Mouse (Mus musculus) MEL (cell line): ENCODE data around the gene Vta1. TPM values are rescaled to one million over a fixed set of nuclear protein-coding genes. Genes with fewer than 3 reads are reported as not detected.

Source experiments
- DNase-seq: peaks from one replicate; pipeline ENCODE4 v3.0.0; 2011; ENCODE audit warnings: low read depth, low spot score
- H3K27ac ChIP-seq: 2 replicates; pipeline ENCODE4 v1.5.1; 2012; ENCODE audit warnings: low read depth, mild to moderate bottlenecking, control low read depth, low read length, moderate library complexity; ENCODE audit not compliant: control insufficient read depth
- H3K27me3 ChIP-seq, 2 experiments: fragments of 150-350 bp in 1 of 2; sonication (generic) in 1 of 2; 2 replicates each; pipeline ENCODE4 v1.6.1; 2012; ENCODE audit warnings: low read length in 2 of 2, mild to moderate bottlenecking in 2 of 2, improper control_type of control experiment in 1 of 2, moderate library complexity in 1 of 2; ENCODE audit not compliant: insufficient read depth in 2 of 2, control insufficient read depth in 1 of 2
- H3K36me3 ChIP-seq, 2 experiments: 2 replicates each; pipeline ENCODE4 v1.6.1; 2012 to 2014; ENCODE audit warnings: low read length in 2 of 2, improper control_type of control experiment in 1 of 2, inconsistent platforms in 1 of 2, mild to moderate bottlenecking in 1 of 2; ENCODE audit not compliant: insufficient read depth in 2 of 2, control insufficient read depth in 1 of 2
- H3K4me1 ChIP-seq, 2 experiments: fragments of 150-350 bp in 1 of 2; sonication (generic) in 1 of 2; 2 replicates each; pipeline ENCODE4 v1.6.1; 2012; ENCODE audit warnings: low read length in 2 of 2, improper control_type of control experiment in 1 of 2, mild to moderate bottlenecking in 1 of 2; ENCODE audit not compliant: insufficient read depth in 2 of 2, control insufficient read depth in 1 of 2
- H3K4me3 ChIP-seq, 2 experiments: fragments of 150-350 bp in 1 of 2; sonication (generic) in 1 of 2; 2 replicates each; pipeline ENCODE4 v1.5.1; 2012; ENCODE audit warnings: low read depth in 2 of 2, low read length in 2 of 2, mild to moderate bottlenecking in 2 of 2, moderate library complexity in 2 of 2, control low read depth in 1 of 2, improper control_type of control experiment in 1 of 2; ENCODE audit not compliant: control insufficient read depth in 1 of 2, insufficient read depth in 1 of 2
- H3K79me2 ChIP-seq: 2 replicates; pipeline ENCODE4 v1.6.1; 2012; ENCODE audit warnings: mild to moderate bottlenecking, low read length, moderate library complexity; ENCODE audit not compliant: control insufficient read depth, poor library complexity, insufficient read depth
- H3K9ac ChIP-seq: 2 replicates; pipeline ENCODE4 v1.6.1; 2012; ENCODE audit warnings: low read depth, mild to moderate bottlenecking, control low read depth, low read length, moderate library complexity; ENCODE audit not compliant: control insufficient read depth, poor library complexity, severe bottlenecking
- H3K9me3 ChIP-seq: fragments of 150-350 bp; sonication (generic); replicated peaks from 2 replicates; pipeline ENCODE4 v1.6.1; 2012; ENCODE audit warnings: mild to moderate bottlenecking, low read length, improper control_type of control experiment, moderate library complexity; ENCODE audit not compliant: insufficient read depth
- CHD1 ChIP-seq: IDR thresholded peaks from 2 replicates; pipeline ENCODE4 v1.6.1; 2012; ENCODE audit warnings: low read depth, mild to moderate bottlenecking, inconsistent platforms, low read length, improper control_type of control experiment
- CTCF ChIP-seq, 3 experiments: IDR thresholded peaks in 2 of 3; conservative IDR thresholded peaks in 1 of 3; 2 replicates each; pipeline ENCODE4 v1.5.1; 2011 to 2012; ENCODE audit warnings: low read length in 3 of 3, low read depth in 2 of 3, mild to moderate bottlenecking in 2 of 3, improper control_type of control experiment in 1 of 3, inconsistent platforms in 1 of 3, mixed read lengths in 1 of 3, moderate library complexity in 1 of 3; ENCODE audit not compliant: control insufficient read depth in 1 of 3, insufficient read depth in 1 of 3, poor library complexity in 1 of 3, severe bottlenecking in 1 of 3
- ELF1 ChIP-seq: IDR thresholded peaks from 2 replicates; pipeline ENCODE4 v1.6.1; 2014; ENCODE audit warnings: low read depth, mild to moderate bottlenecking, inconsistent platforms, low read length, improper control_type of control experiment, moderate library complexity
- EP300 ChIP-seq, 2 experiments: IDR thresholded peaks; 2 replicates each; pipeline ENCODE4 v1.6.1; 2011; ENCODE audit warnings: improper control_type of control experiment in 2 of 2, low read length in 2 of 2, low read depth in 1 of 2, mild to moderate bottlenecking in 1 of 2
- ETS1 ChIP-seq: IDR thresholded peaks from 2 replicates; pipeline ENCODE4 v1.6.1; 2012; ENCODE audit warnings: low read depth, mild to moderate bottlenecking, inconsistent platforms, low read length, improper control_type of control experiment, moderate library complexity
- HCFC1 ChIP-seq: IDR thresholded peaks from 2 replicates; pipeline ENCODE4 v1.6.1; 2012; ENCODE audit warnings: low read depth, mild to moderate bottlenecking, inconsistent platforms, low read length, improper control_type of control experiment, moderate library complexity
- JUND ChIP-seq: IDR thresholded peaks from 2 replicates; pipeline ENCODE4 v1.6.1; 2011; ENCODE audit warnings: low read depth, mild to moderate bottlenecking, improper control_type of control experiment, low read length
- POLR2AphosphoS2 ChIP-seq: IDR thresholded peaks from 2 replicates; pipeline ENCODE4 v1.6.1; 2011; ENCODE audit warnings: low read length, improper control_type of control experiment
- POLR2AphosphoS5 ChIP-seq: IDR thresholded peaks from 2 replicates; pipeline ENCODE4 v1.6.1; 2012; ENCODE audit warnings: low read depth, borderline replicate concordance, mild to moderate bottlenecking, inconsistent platforms, low read length, moderate library complexity, mixed read lengths
- RCOR1 ChIP-seq: IDR thresholded peaks from 2 replicates; pipeline ENCODE4 v1.6.1; 2012; ENCODE audit warnings: low read depth, mild to moderate bottlenecking, inconsistent platforms, low read length, improper control_type of control experiment
- TAL1 ChIP-seq: IDR thresholded peaks from 2 replicates; pipeline ENCODE4 v1.6.1; 2012; ENCODE audit warnings: mild to moderate bottlenecking, inconsistent platforms, low read length, moderate library complexity, mixed read lengths
- USF1 ChIP-seq: IDR thresholded peaks from 2 replicates; pipeline ENCODE4 v1.6.1; 2014; ENCODE audit warnings: low read depth, mild to moderate bottlenecking, inconsistent platforms, low read length, improper control_type of control experiment, moderate library complexity
- USF2 ChIP-seq, 2 experiments: IDR thresholded peaks; 2 replicates each; pipeline ENCODE4 v1.6.1; 2011 to 2012; ENCODE audit warnings: improper control_type of control experiment in 2 of 2, low read length in 2 of 2, borderline replicate concordance in 1 of 2, inconsistent platforms in 1 of 2, low read depth in 1 of 2, mild to moderate bottlenecking in 1 of 2; ENCODE audit not compliant: insufficient read depth in 1 of 2
- ZC3H11A ChIP-seq: IDR thresholded peaks from 2 replicates; pipeline ENCODE4 v1.6.1; 2012; ENCODE audit warnings: low read depth, mild to moderate bottlenecking, inconsistent platforms, low read length, improper control_type of control experiment
- ZKSCAN1 ChIP-seq: IDR thresholded peaks from 2 replicates; pipeline ENCODE4 v1.6.1; 2012; ENCODE audit warnings: low read depth, mild to moderate bottlenecking, inconsistent platforms, low read length, improper control_type of control experiment, moderate library complexity
- polyA plus RNA-seq, 2 experiments: library from polyadenylated mRNA; stranded (reverse) in 1 of 2; unstranded in 1 of 2; fragments of >175 nt in 1 of 2; fragments of >200 nt in 1 of 2; gene quantifications; 2 replicates each; pipeline versions ENCODE4 v1.2.1 to v1.2.4; 2012; ENCODE audit warnings: low replicate concordance in 2 of 2, low read depth in 1 of 2; ENCODE audit not compliant: insufficient read length in 2 of 2, insufficient read depth in 1 of 2, missing spikeins in 1 of 2
- total RNA-seq: library from RNA; depleted of rRNA; stranded (reverse); fragments of 300-350 nt; gene quantifications from 2 replicates; pipeline ENCODE4 v1.2.3, GENCODE M21; 2012

Gene Vta1
- total and polyA plus RNA-seq, 3 experiments, result 51.9 to 96.5 TPM; not detected in 1

GRCm38 (mm10) chr10:14618301-14618700 is 87.1 kb downstream of the Vta1 start:
- H3K9ac ChIP-seq, result no peak overlapping the region
- TF ChIP-seq POLR2AphosphoS2 (no peak), ETS1 (no peak), ELF1 (no peak), CTCF (IDR thresholded peaks at IDR 0.05 in 2 of 3, conservative IDR thresholded peaks at IDR 0.05 in 1 of 3; ENCODE audit: control insufficient read depth in 1 of 3, insufficient read depth in 1 of 3, low read depth in 2 of 3, low read length in 3 of 3, poor library complexity in 1 of 3, severe bottlenecking in 1 of 3) (no peak), CHD1 (no peak), EP300 (IDR thresholded peaks at IDR 0.05; ENCODE audit: low read depth in 1 of 2, low read length in 2 of 2) (no peak), ZC3H11A (no peak), USF1 (no peak), RCOR1 (no peak), POLR2AphosphoS5 (no peak), TAL1 (no peak), JUND (no peak), HCFC1 (no peak), ZKSCAN1 (no peak)

DNA sequence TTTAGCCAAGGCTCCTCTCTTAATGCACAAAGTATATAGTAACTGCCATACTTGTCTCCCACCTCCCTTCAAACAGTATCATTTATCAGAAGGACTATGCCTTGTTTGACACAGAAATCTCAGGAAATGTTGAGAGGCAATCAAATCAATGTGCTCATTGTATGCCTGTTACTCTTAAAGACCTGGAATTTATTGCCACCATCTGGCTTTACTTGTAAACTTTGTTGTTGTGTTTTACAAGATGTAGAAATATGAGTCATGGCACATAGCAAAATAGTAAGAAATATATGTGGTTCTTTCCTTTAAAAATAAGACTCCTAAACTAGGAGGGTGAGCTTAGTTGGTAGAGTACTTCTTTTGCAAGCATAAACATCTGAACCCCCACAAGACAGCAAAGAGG is 89.9 kb downstream of the Vta1 start:
- H3K27ac ChIP-seq, result no peak overlapping the region
- no peak for DNase-seq
- H3K4me3 ChIP-seq, result no peak overlapping the region
- TF ChIP-seq USF2 (IDR thresholded peaks at IDR 0.05; ENCODE audit: borderline replicate concordance in 1 of 2, insufficient read depth in 1 of 2, low read depth in 1 of 2, low read length in 2 of 2), result no peak
- no peak for TF ChIP-seq CTCF (IDR thresholded peaks at IDR 0.05 in 2 of 3, conservative IDR thresholded peaks at IDR 0.05 in 1 of 3; ENCODE audit: control insufficient read depth in 1 of 3, insufficient read depth in 1 of 3, low read depth in 2 of 3, low read length in 3 of 3, poor library complexity in 1 of 3, severe bottlenecking in 1 of 3)
- TF ChIP-seq, all 39 proteins: peak for 0
- no peaks in the 10 kb centered on the region for H3K4me1 ChIP-seq
- H3K9ac ChIP-seq, result no peak overlapping the region
- H3K36me3 ChIP-seq, result no peaks in the 10 kb centered on the region
- no peaks in the 10 kb centered on the region for H3K27me3 ChIP-seq
- no peaks in the 10 kb centered on the region for H3K79me2 ChIP-seq
- H3K9me3 ChIP-seq, result no peaks in the 10 kb centered on the region

More at GRCm38 (mm10) chr10:14618301-14618700, 87.1 kb downstream of the Vta1 start:
- Histone ChIP-seq H3K36me3 (no peaks in the 10 kb centered on the region), H3K79me2 (no peaks in the 10 kb centered on the region), H3K4me1 (no peaks in the 10 kb centered on the region), H3K4me3 (no peak overlapping the region), H3K27me3 (no peaks in the 10 kb centered on the region), H3K9me3 (no peaks in the 10 kb centered on the region), H3K27ac (no peak overlapping the region)
- no peak for DNase-seq
